Mouse (Mus musculus) small intestine, adult 2 months (tissue): Measurements from ENCODE around the gene Znrf2. TPM values are rescaled to one million over a fixed set of nuclear protein-coding genes. Genes with fewer than 3 reads are reported as not detected.
A peak's percentile ranks its signal among the peaks of the same experiment; 100 is the strongest.

ENCODE experiments used
- H3K27ac ChIP-seq: fragments of 200-500 bp; 2 replicates; pipeline ENCODE4 v1.5.1; 2012; ENCODE audit warnings: low read depth, low read length, control low read depth, inconsistent platforms; ENCODE audit not compliant: insufficient read depth
- H3K27me3 ChIP-seq: fragments of 200-500 bp; 2 replicates; pipeline ENCODE4 v1.6.1; 2012; ENCODE audit warnings: mild to moderate bottlenecking, moderate library complexity, low read length, inconsistent platforms; ENCODE audit not compliant: control insufficient read depth, insufficient read depth
- H3K36me3 ChIP-seq: fragments of 200-500 bp; 2 replicates; pipeline ENCODE4 v1.6.1; 2012; ENCODE audit warnings: mild to moderate bottlenecking, low read length, control low read depth, inconsistent platforms; ENCODE audit not compliant: control insufficient read depth, insufficient read depth
- H3K4me1 ChIP-seq: fragments of 200-500 bp; 2 replicates; pipeline ENCODE4 v1.6.1; 2012; ENCODE audit warnings: low read length, inconsistent platforms, mixed read lengths; ENCODE audit not compliant: control insufficient read depth, insufficient read depth, insufficient read length
- H3K4me3 ChIP-seq: fragments of 200-500 bp; 2 replicates; pipeline ENCODE4 v1.5.1; 2012; ENCODE audit warnings: low read depth, mild to moderate bottlenecking, control low read depth, inconsistent platforms, low read length, moderate library complexity
- CTCF ChIP-seq: fragments of 200-500 bp; IDR thresholded peaks from 2 replicates; pipeline ENCODE4 v1.5.1; 2012; ENCODE audit warnings: low read depth, mild to moderate bottlenecking, control low read depth, inconsistent platforms, low read length, moderate library complexity, mixed read lengths; ENCODE audit not compliant: insufficient replicate concordance, insufficient read length; ENCODE audit errors: extremely low read depth
- POLR2A ChIP-seq: fragments of 200-500 bp; IDR thresholded peaks from 2 replicates; pipeline ENCODE4 v1.6.1; 2012; ENCODE audit warnings: low read depth, mild to moderate bottlenecking, control low read depth, inconsistent platforms, low read length, moderate library complexity
- WGBS: fragments of 180-500 bp; shearing (Covaris S2); methylation state at CpG from one replicate; pipeline ENCODE4 v1.1.7; 2018; 5-methylcytosine and 5-hydroxymethylcytosine counted together
- polyA plus RNA-seq: library from polyadenylated mRNA; depleted of rRNA; stranded (reverse); fragments of >200 nt; gene quantifications from 2 replicates; pipeline ENCODE4 v1.2.3, GENCODE M21; 2012

Gene Znrf2
- polyA plus RNA-seq, 1 experiment, result 7.0 TPM

DNA sequence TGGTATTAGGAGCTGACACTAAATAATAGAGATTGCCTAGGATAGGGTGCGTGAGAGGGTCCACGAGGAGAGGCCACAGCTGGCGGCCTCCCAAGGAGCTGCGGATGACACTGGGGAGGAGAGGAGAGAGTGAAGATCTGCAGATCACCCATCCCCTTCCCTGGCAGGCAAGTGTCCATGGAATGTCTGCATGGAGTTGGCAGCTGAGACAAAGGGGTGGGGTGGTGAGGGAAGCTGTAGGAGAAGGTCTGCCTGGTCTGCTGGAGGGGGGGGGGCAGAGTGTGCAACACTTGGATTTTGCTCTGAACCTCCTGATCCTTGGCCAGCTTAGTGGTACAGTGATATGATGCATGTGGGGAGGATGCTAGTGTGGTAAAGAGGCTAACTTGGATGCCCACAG, 98.3 kb downstream of the Znrf2 start:
- Histone ChIP-seq H3K4me1 (no peaks in the 10 kb centered on the region), H3K27me3 (no peaks in the 10 kb centered on the region), H3K4me3 (no peak overlapping the region), H3K27ac (no peak overlapping the region), H3K36me3 (no peaks in the 10 kb centered on the region)
- WGBS, result 83% methylated on average over 4 of the region's 4 CpGs
- no peak for TF ChIP-seq CTCF
- TF ChIP-seq POLR2A, result no peak

DNA sequence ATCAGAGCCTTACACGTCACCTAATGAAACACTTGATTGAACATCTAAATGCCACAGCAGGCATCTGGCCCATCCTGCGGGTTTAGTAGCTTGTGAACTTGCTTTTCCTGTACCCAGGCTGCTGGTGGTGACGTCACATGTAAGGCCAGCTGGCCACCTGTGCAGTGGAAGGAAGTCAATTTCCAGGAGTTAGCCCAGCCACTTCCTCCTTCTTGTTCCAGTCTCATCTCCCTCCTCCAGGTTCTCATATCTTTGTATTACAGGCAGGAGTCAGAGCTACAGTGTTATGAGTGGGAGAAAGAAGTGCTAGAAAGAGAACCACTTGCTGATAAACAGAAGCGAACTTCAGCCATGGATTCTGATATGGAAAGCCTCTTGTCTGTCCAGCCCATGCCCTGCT, 99.4 kb downstream of the Znrf2 start:
- H3K27me3 ChIP-seq, result no peaks in the 10 kb centered on the region
- H3K36me3 ChIP-seq, result no peaks in the 10 kb centered on the region
- WGBS, result 34% methylated on average over 4 of the region's 4 CpGs
- H3K4me3 ChIP-seq, result no peak overlapping the region
- no peaks in the 10 kb centered on the region for H3K4me1 ChIP-seq
- TF ChIP-seq POLR2A (no peak), CTCF (no peak)
- no peak overlapping the region for H3K27ac ChIP-seq

DNA sequence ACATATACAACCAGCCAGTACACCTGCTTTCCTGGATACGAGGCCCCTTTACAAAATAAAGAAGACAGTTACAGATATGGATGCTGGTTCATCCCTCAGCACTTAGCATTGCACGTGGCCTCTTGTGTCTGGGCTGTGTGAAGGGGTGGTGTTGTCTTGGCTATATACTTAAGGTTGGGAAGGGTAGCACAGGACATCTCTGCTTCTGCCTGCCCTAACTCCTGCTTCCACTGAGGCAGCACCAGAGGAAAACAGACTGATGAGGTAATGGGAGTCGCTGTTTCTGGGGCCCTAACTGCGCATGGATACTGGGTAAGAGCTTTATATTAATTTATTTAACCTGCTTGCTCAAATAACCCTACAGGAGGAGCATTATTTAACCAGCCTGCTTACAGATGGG, 100.2 kb downstream of the Znrf2 start:
- H3K27me3 ChIP-seq, result no peaks in the 10 kb centered on the region
- TF ChIP-seq CTCF (no peak), POLR2A (no peak)
- H3K27ac ChIP-seq, result no peak overlapping the region
- 81% methylated on average over 4 of the region's 4 CpGs for WGBS
- H3K36me3 ChIP-seq, result no peaks in the 10 kb centered on the region
- H3K4me1 ChIP-seq, result no peaks in the 10 kb centered on the region
- no peak overlapping the region for H3K4me3 ChIP-seq

DNA sequence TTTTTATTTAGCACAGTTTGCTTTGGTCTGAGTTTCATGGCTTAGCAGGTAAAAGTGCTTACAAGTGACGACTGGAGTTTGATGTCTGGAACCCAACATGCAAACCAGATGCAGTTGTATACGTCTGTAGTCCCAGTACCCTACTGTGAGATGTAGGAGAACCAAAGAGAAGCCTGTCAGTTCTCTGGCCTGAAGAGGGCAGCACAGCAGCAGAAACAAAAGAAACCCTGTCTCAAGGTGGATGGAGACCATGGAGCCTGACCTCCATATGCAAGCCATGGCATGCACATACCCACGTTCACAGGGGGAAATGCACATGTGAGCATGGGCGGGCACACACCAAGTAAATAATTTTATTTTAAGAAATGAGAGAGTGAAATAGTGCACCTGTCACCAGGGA, 100.8 kb downstream of the Znrf2 start:
- H3K4me1 ChIP-seq, result no peaks in the 10 kb centered on the region
- TF ChIP-seq CTCF (peak; percentile 59; the same call in 1 of the 2 replicates), POLR2A (no peak)
- H3K36me3 ChIP-seq, result no peaks in the 10 kb centered on the region
- no peak overlapping the region for H3K4me3 ChIP-seq
- WGBS, result 31% methylated on average over 4 of the region's 4 CpGs
- H3K27ac ChIP-seq, result no peak overlapping the region
- no peaks in the 10 kb centered on the region for H3K27me3 ChIP-seq

DNA sequence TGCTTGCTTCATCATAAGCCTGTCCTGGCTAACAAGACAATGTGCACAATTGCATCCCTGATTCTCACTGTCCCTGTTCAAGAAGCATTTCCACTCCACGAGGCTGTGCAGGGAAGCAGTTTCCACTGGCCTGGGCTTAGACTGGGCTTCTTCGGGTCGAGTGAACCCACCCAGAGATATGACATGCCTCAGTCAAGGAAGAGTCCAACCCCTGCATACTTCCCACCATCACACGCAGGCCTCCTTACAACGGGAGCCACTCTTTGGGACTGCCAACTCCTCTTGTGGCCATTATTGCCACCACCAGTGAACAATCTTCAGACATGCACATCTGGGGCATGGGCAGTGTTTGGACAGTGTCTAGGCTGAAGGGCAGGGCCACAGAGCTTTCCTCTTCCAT, 101.8 kb downstream of the Znrf2 start:
- 87% methylated on average over 5 of the region's 5 CpGs for WGBS
- TF ChIP-seq POLR2A (no peak), CTCF (no peak)
- no peaks in the 10 kb centered on the region for H3K36me3 ChIP-seq

DNA sequence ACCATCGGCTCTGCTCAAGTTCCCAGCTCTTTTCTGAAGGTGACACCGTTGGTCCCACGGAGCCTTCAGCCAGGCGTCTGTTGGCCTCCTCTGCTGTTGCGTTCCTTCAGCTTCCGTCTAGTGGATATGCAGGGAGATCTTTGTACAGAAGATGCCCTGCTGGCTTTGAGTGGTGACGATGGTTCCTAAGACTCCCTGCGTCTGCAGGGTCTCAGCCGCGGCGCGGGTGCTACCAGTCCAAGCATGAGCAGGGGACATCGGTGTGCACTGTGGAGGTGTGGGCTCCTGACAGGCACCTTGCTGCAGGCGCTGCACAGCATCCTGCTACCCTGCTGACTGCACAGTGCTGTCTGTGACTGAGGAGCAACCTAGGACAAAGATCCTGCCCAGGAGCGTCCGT, 107.8 kb downstream of the Znrf2 start:
- TF ChIP-seq POLR2A (no peak), CTCF (no peak)
- 96% methylated on average over 16 of the region's 16 CpGs for WGBS

More for the DNA sequence above, 101.8 kb downstream of the Znrf2 start:
- Histone ChIP-seq H3K4me3 (no peak overlapping the region), H3K27me3 (no peaks in the 10 kb centered on the region), H3K27ac (no peak overlapping the region), H3K4me1 (no peaks in the 10 kb centered on the region)

DNA sequence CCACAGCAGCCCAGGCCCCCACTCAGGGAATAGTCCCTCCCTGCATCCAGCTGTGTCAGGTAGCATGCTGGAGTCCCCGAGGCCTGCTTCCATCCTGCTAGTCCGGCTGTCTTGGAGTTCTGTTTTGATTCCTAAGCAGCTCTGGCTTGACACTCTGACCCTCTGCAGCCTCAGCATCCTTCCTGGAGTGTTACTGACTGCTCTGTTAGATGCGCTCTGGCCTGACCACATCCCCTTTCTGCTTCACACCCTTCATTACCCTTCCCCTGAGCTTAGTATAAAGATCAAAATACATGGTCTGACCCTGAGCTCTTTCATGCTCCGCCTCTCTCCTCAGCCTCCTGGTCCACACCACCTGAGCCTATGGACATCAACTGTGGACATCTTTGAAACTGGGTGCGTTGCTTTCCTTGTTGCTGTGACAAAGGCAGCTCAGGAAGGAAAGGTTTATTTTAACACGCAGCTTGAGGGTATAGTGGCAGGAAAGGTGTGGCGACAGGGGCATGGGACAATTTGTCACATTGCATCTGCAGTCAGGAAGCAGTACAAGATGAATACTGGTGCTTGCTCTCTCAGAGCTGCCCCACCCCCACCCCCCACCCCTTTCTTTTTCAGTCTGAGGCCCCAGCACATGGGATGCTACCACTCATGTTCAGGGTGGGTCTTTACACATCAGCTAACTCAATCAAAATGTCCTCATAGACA, 109.2 kb downstream of the Znrf2 start:
- TF ChIP-seq POLR2A (no peak), CTCF (no peak)
- peaks cover 11% of the 10 kb centered on the region for H3K36me3 ChIP-seq
- no peak overlapping the region for H3K4me3 ChIP-seq
- no peaks in the 10 kb centered on the region for H3K27me3 ChIP-seq
- WGBS, result 74% methylated on average over 7 of the region's 7 CpGs
- H3K27ac ChIP-seq, result peak overlapping the region; percentile 26; the same call in 1 of the 2 replicates
- H3K4me1 ChIP-seq, result no peaks in the 10 kb centered on the region

More for the DNA sequence above, 107.8 kb downstream of the Znrf2 start:
- Histone ChIP-seq H3K4me3 (no peak overlapping the region), H3K4me1 (no peaks in the 10 kb centered on the region), H3K27ac (no peak overlapping the region), H3K36me3 (peaks cover 10% of the 10 kb centered on the region), H3K27me3 (no peaks in the 10 kb centered on the region)

DNA sequence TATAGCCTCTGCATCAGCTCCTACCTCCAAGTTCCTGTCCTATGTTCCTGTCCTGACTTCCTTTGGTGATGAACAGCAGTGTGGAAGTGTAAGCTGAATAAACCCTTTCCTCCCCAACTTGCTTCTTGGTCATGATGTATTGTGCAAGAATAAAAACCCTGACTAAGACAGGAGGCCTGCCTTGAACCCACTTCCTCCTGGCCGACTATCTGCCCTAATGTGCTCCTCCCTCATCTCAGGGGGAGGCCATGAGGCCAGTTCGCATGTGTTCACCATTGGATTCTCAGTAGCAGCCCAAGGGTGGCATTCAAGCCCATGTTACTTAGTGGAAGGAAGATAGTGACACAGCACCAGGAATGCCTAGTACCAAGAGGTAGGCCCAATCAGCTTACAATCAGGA, 110.2 kb downstream of the Znrf2 start:
- TF ChIP-seq CTCF (no peak), POLR2A (no peak)
- H3K36me3 ChIP-seq, result peaks cover 11% of the 10 kb centered on the region
- H3K27me3 ChIP-seq, result no peaks in the 10 kb centered on the region
- no peaks in the 10 kb centered on the region for H3K4me1 ChIP-seq
- 68% methylated on average over 2 of the region's 2 CpGs for WGBS
- H3K4me3 ChIP-seq, result no peak overlapping the region
- H3K27ac ChIP-seq, result no peak overlapping the region
